Mouse (Mus musculus): ENCODE measurements around the gene Robo3.

The Robo3 gene

DNA sequence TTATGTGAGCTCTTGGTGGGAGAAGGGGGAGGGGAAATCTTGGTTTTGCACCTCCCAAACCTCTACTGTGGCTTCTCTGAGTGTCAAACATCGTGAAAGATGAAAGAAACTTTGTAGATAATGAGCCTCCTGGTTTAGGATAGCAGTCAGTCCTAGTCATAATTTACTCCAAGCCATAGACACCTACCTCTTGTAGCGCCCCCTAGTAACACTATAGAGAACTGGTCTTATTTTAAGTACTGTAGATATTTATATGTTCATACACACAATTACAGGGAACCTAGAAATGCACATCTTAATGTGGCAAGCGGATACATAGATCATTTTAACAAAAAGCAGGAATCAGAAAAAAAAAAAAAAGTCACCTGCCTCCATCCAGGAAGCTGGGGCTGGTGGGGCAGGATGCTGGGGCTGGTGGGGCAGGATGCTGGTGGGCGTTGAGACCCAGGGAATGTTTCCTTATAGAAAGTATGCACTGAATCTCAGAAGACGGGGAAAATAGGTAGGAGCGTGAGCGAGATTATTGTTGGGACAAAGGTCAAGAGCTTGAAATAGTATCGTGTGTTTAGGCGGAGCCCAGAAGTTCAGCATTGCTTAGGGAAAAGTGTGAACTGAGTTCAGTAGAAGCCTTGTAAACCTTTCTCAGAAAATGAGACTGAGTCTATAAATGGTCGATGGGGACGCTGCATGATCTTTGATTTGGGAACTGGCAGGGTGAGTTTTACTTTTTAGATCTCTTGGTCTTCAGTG is 64.8 kb downstream of the Robo3 start:
- no peak for DNase-seq (ENCODE audit: low spot score)

DNA sequence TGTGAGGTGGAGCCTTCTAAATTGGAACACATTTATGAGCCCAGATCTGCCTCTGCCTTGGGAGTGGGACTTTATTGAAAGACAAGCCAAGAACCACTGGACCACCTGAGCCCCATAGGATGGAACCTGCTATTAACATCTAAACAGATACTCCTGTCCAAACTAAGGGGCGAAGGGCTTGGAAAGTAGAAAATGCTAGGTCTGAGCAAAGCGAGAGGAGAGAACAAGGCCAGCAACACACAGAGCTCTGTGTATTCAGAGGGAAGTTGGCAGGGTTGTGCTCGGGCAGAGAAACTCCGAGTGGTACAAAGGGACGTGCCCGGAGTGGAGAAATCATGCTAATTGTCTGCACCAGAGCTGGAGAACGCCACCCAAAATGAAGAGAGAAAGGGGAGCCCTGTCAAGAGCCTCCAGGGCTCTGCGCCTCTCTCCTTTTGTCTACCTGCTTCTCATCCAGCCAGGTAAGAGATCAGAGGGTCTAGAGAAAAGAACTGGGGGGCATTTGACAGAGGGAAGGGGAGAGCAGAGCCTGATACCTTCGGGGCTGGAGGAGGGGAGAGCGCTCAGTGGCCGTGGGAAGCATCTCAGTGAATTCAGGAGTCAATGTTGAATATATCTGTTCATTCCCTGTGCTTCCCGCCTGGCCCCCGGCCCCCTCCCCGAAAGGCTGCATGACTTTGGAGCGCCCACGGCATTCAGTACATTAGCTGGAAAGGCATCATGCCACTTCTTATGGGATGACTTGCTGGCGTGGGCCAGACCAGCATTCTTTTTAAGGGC is 65.6 kb downstream of the Robo3 start, which contains the start of gene Hepacam:
TSS of gene Hepacam (plus strand) at position 51 of the 780 bp plus-strand sequence.
- no peak for DNase-seq (ENCODE audit: low spot score)

DNA sequence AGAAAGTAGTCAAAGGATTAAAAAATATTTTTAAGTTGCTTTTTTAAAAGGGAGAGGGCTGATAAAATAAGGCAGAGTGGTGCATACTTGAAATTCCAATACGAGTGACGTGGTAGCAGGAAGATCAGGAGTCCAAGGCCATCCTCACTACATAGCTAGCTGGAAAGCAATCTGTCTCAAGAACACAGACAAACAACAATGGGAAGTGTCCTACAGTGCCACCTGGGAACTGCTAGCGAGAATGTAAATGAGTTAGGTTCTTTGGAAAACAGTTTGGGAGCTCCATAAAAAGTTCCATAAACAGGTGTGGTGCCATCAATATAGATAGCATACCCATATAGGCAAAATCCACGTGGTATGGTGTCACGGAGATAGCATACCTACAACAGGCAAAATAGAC is 67.3 kb downstream of the Robo3 start:
- DNase-seq (ENCODE audit: low spot score), result no peak

Data from embryo, embryonic 10 days (tissue).